Mouse (Mus musculus): Measurements from ENCODE around the gene Gtdc1. TPM values are rescaled to one million over a fixed set of nuclear protein-coding genes. Genes with fewer than 3 reads are reported as not detected.

Gene Gtdc1
- 16.6 and 17.3 TPM in 2 replicates for polyA plus RNA-seq (2014; fragmentation: Nextera tagmentation; extraction: Ambion mirVana)

- Histone ChIP-seq H3K9me3 (ENCODE audit: control insufficient read depth, low read length) (no peaks in the 10 kb centered on the region), H3K27ac (ENCODE audit: low read depth, low read length) (peak within 1 kb of the TSS; percentile 92), H3K9ac (ENCODE audit: low read depth, low read length) (peak within 1 kb of the TSS; percentile 85), H3K36me3 (ENCODE audit: control insufficient read depth, insufficient read depth, low read length) (no peaks in the 10 kb centered on the region), H3K4me1 (replicated peaks; ENCODE audit: control insufficient read depth, insufficient read depth, low read length) (no peaks in the 10 kb centered on the region), H3K4me2 (replicated peaks; ENCODE audit: low read depth, low read length) (peak within 1 kb of the TSS; percentile 63), H3K27me3 (ENCODE audit: control insufficient read depth, insufficient read depth, low read length) (no peaks in the 10 kb centered on the region), H3K4me3 (ENCODE audit: low read depth, low read length) (peak within 1 kb of the TSS; percentile 70)
- 2% methylated on average over 25 of the region's 27 CpGs for WGBS
- DNase-seq (ENCODE audit: low spot score) (no peak), ATAC-seq (ENCODE audit: low FRiP score) (peak; percentile 77)
Observed at GRCm38 (mm10) chr2:44927482-44927811, at the start of gene Gtdc1. TSS of gene Gtdc1 (minus strand) at chr2:44927657.

GRCm38 (mm10) chr2:44977051-44977450, 49.6 kb upstream of the Gtdc1 start:
- ATAC-seq (ENCODE audit: low FRiP score), result no peak
- Histone ChIP-seq H3K36me3 (ENCODE audit: control insufficient read depth, insufficient read depth, low read length) (no peaks in the 10 kb centered on the region), H3K4me2 (replicated peaks; ENCODE audit: low read depth, low read length) (no peak overlapping the region), H3K9me3 (ENCODE audit: control insufficient read depth, low read length) (no peaks in the 10 kb centered on the region), H3K9ac (ENCODE audit: low read depth, low read length) (no peak overlapping the region), H3K27ac (ENCODE audit: low read depth, low read length) (no peak overlapping the region), H3K4me1 (replicated peaks; ENCODE audit: control insufficient read depth, insufficient read depth, low read length) (peaks cover 4% of the 10 kb centered on the region; the same call in 1 of the 2 replicates), H3K4me3 (ENCODE audit: low read depth, low read length) (no peak overlapping the region), H3K27me3 (ENCODE audit: control insufficient read depth, insufficient read depth, low read length) (no peaks in the 10 kb centered on the region)
- 69% methylated on average over 3 of the region's 3 CpGs for WGBS
- no peak for DNase-seq (ENCODE audit: low spot score)

- 57% methylated on average over 4 of the region's 4 CpGs for WGBS
- ATAC-seq (ENCODE audit: low FRiP score), result no peak
- H3K27ac ChIP-seq (ENCODE audit: low read depth, low read length), result no peak overlapping the region
- no peak for DNase-seq (ENCODE audit: low spot score)
- H3K4me3 ChIP-seq (ENCODE audit: low read depth, low read length), result no peak overlapping the region
- no peak overlapping the region for H3K4me2 ChIP-seq (replicated peaks; ENCODE audit: low read depth, low read length)
- no peaks in the 10 kb centered on the region for H3K27me3 ChIP-seq (ENCODE audit: control insufficient read depth, insufficient read depth, low read length)
- no peaks in the 10 kb centered on the region for H3K36me3 ChIP-seq (ENCODE audit: control insufficient read depth, insufficient read depth, low read length)
- H3K9ac ChIP-seq (ENCODE audit: low read depth, low read length), result no peak overlapping the region
- H3K4me1 ChIP-seq (replicated peaks; ENCODE audit: control insufficient read depth, insufficient read depth, low read length), result peaks cover 4% of the 10 kb centered on the region; the same call in 1 of the 2 replicates
- no peaks in the 10 kb centered on the region for H3K9me3 ChIP-seq (ENCODE audit: control insufficient read depth, low read length)
Observed at GRCm38 (mm10) chr2:44976484-44976883, 49.0 kb upstream of the Gtdc1 start.

GRCm38 (mm10) chr2:44973828-44974227, 46.4 kb upstream of the Gtdc1 start:
- Histone ChIP-seq H3K36me3 (ENCODE audit: control insufficient read depth, insufficient read depth, low read length) (no peaks in the 10 kb centered on the region), H3K4me1 (replicated peaks; ENCODE audit: control insufficient read depth, insufficient read depth, low read length) (no peaks in the 10 kb centered on the region), H3K4me2 (replicated peaks; ENCODE audit: low read depth, low read length) (no peak overlapping the region), H3K4me3 (ENCODE audit: low read depth, low read length) (no peak overlapping the region), H3K9me3 (ENCODE audit: control insufficient read depth, low read length) (no peaks in the 10 kb centered on the region), H3K27me3 (ENCODE audit: control insufficient read depth, insufficient read depth, low read length) (no peaks in the 10 kb centered on the region), H3K9ac (ENCODE audit: low read depth, low read length) (no peak overlapping the region), H3K27ac (ENCODE audit: low read depth, low read length) (no peak overlapping the region)
- WGBS, result 86% methylated on average over 6 of the region's 6 CpGs
- no peak for ATAC-seq (ENCODE audit: low FRiP score)
- DNase-seq (ENCODE audit: low spot score), result no peak

GRCm38 (mm10) chr2:44970087-44970646, 42.7 kb upstream of the Gtdc1 start:
- no peak for ATAC-seq (ENCODE audit: low FRiP score)
- Histone ChIP-seq H3K4me3 (ENCODE audit: low read depth, low read length) (no peak overlapping the region), H3K9me3 (ENCODE audit: control insufficient read depth, low read length) (no peaks in the 10 kb centered on the region), H3K27me3 (ENCODE audit: control insufficient read depth, insufficient read depth, low read length) (no peaks in the 10 kb centered on the region), H3K36me3 (ENCODE audit: control insufficient read depth, insufficient read depth, low read length) (no peaks in the 10 kb centered on the region), H3K4me2 (replicated peaks; ENCODE audit: low read depth, low read length) (no peak overlapping the region), H3K27ac (ENCODE audit: low read depth, low read length) (no peak overlapping the region), H3K9ac (ENCODE audit: low read depth, low read length) (no peak overlapping the region), H3K4me1 (replicated peaks; ENCODE audit: control insufficient read depth, insufficient read depth, low read length) (no peaks in the 10 kb centered on the region)
- WGBS, result 90% methylated on average over 6 of the region's 6 CpGs
- DNase-seq (ENCODE audit: low spot score), result no peak

- Histone ChIP-seq H3K4me3 (ENCODE audit: low read depth, low read length) (no peak overlapping the region), H3K27me3 (ENCODE audit: control insufficient read depth, insufficient read depth, low read length) (no peaks in the 10 kb centered on the region), H3K9ac (ENCODE audit: low read depth, low read length) (no peak overlapping the region), H3K36me3 (ENCODE audit: control insufficient read depth, insufficient read depth, low read length) (no peaks in the 10 kb centered on the region), H3K9me3 (ENCODE audit: control insufficient read depth, low read length) (no peaks in the 10 kb centered on the region), H3K4me1 (replicated peaks; ENCODE audit: control insufficient read depth, insufficient read depth, low read length) (no peaks in the 10 kb centered on the region), H3K27ac (ENCODE audit: low read depth, low read length) (no peak overlapping the region), H3K4me2 (replicated peaks; ENCODE audit: low read depth, low read length) (no peak overlapping the region)
- no peak for DNase-seq (ENCODE audit: low spot score)
- 95% methylated on average over 1 of the region's 1 CpGs for WGBS
- no peak for ATAC-seq (ENCODE audit: low FRiP score)
Observed at GRCm38 (mm10) chr2:44969640-44970039, 42.2 kb upstream of the Gtdc1 start.

GRCm38 (mm10) chr2:44969226-44969625, 41.8 kb upstream of the Gtdc1 start:
- no peaks in the 10 kb centered on the region for H3K36me3 ChIP-seq (ENCODE audit: control insufficient read depth, insufficient read depth, low read length)
- H3K4me1 ChIP-seq (replicated peaks; ENCODE audit: control insufficient read depth, insufficient read depth, low read length), result no peaks in the 10 kb centered on the region
- H3K27me3 ChIP-seq (ENCODE audit: control insufficient read depth, insufficient read depth, low read length), result no peaks in the 10 kb centered on the region
- H3K4me2 ChIP-seq (replicated peaks; ENCODE audit: low read depth, low read length), result no peak overlapping the region
- no peak overlapping the region for H3K4me3 ChIP-seq (ENCODE audit: low read depth, low read length)
- DNase-seq (ENCODE audit: low spot score), result no peak
- H3K9ac ChIP-seq (ENCODE audit: low read depth, low read length), result no peak overlapping the region
- ATAC-seq (ENCODE audit: low FRiP score), result no peak
- no peaks in the 10 kb centered on the region for H3K9me3 ChIP-seq (ENCODE audit: control insufficient read depth, low read length)
- WGBS, result 85% methylated on average over 2 of the region's 2 CpGs
- no peak overlapping the region for H3K27ac ChIP-seq (ENCODE audit: low read depth, low read length)

GRCm38 (mm10) chr2:44965834-44966555, 38.5 kb upstream of the Gtdc1 start:
- H3K27ac ChIP-seq (ENCODE audit: low read depth, low read length), result no peak overlapping the region
- H3K36me3 ChIP-seq (ENCODE audit: control insufficient read depth, insufficient read depth, low read length), result no peaks in the 10 kb centered on the region
- H3K27me3 ChIP-seq (ENCODE audit: control insufficient read depth, insufficient read depth, low read length), result no peaks in the 10 kb centered on the region
- H3K4me2 ChIP-seq (replicated peaks; ENCODE audit: low read depth, low read length), result no peak overlapping the region
- WGBS, result 89% methylated on average over 2 of the region's 2 CpGs
- no peak overlapping the region for H3K9ac ChIP-seq (ENCODE audit: low read depth, low read length)
- H3K4me1 ChIP-seq (replicated peaks; ENCODE audit: control insufficient read depth, insufficient read depth, low read length), result no peaks in the 10 kb centered on the region
- H3K4me3 ChIP-seq (ENCODE audit: low read depth, low read length), result no peak overlapping the region
- ATAC-seq (ENCODE audit: low FRiP score) (no peak), DNase-seq (ENCODE audit: low spot score) (no peak)
- no peaks in the 10 kb centered on the region for H3K9me3 ChIP-seq (ENCODE audit: control insufficient read depth, low read length)

GRCm38 (mm10) chr2:44962620-44963019, 35.2 kb upstream of the Gtdc1 start:
- no peak for DNase-seq (ENCODE audit: low spot score)
- no peak for ATAC-seq (ENCODE audit: low FRiP score)
- Histone ChIP-seq H3K4me2 (replicated peaks; ENCODE audit: low read depth, low read length) (no peak overlapping the region), H3K9ac (ENCODE audit: low read depth, low read length) (no peak overlapping the region), H3K9me3 (ENCODE audit: control insufficient read depth, low read length) (no peaks in the 10 kb centered on the region), H3K36me3 (ENCODE audit: control insufficient read depth, insufficient read depth, low read length) (no peaks in the 10 kb centered on the region), H3K27ac (ENCODE audit: low read depth, low read length) (no peak overlapping the region), H3K4me1 (replicated peaks; ENCODE audit: control insufficient read depth, insufficient read depth, low read length) (no peaks in the 10 kb centered on the region), H3K4me3 (ENCODE audit: low read depth, low read length) (no peak overlapping the region), H3K27me3 (ENCODE audit: control insufficient read depth, insufficient read depth, low read length) (no peaks in the 10 kb centered on the region)
- 92% methylated on average over 5 of the region's 5 CpGs for WGBS

Measured in hindbrain, embryonic 11.5 days (tissue).